Mouse (Mus musculus) left cerebral cortex, postnatal 10 days (tissue): ENCODE measurements around the gene Olfr270. TPM values are rescaled to one million over a fixed set of nuclear protein-coding genes. Genes with fewer than 3 reads are reported as not detected.

Experiments used
- DNase-seq, 2 experiments: peaks; one replicate each; pipeline ENCODE4 v3.0.0; 2021 to 2022; ENCODE audit warnings: low spot score in 2 of 2, mixed read lengths in 1 of 2; ENCODE audit errors: extremely low spot score in 1 of 2
- intact Hi-C: fragments of 180-260 bp; cut with DNase I; formaldehyde crosslinking; loops from one replicate; pipeline ENCODE4 v1.15.1; 2025
- total RNA-seq, 2 experiments: library from RNA; stranded (reverse); gene quantifications; 2 replicates each; pipeline ENCODE4 v1.2.3; 2021

Olfr270 gene
- not detected for total RNA-seq

DNA sequence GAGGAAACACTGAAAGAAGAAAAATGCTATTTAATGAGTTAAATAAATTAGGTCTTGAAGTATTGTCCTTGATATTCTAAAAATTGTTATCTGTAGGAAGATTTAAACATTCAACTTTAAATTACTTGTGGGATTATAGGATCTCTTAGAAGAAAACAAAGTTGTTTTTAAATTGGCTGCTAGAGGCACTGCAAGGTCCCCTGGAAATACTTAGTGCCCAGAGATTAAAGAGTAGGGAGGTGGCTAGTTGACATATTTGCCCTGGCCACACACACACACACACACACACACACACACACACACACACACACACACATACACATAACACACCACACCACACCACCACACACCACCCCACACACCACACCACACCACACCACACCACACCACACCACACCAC, at the start of gene Olfr270:
TSS of gene Olfr270 (plus strand) at position 301 of the 400 bp plus-strand sequence.
- intact Hi-C loops: no loop called here

DNA sequence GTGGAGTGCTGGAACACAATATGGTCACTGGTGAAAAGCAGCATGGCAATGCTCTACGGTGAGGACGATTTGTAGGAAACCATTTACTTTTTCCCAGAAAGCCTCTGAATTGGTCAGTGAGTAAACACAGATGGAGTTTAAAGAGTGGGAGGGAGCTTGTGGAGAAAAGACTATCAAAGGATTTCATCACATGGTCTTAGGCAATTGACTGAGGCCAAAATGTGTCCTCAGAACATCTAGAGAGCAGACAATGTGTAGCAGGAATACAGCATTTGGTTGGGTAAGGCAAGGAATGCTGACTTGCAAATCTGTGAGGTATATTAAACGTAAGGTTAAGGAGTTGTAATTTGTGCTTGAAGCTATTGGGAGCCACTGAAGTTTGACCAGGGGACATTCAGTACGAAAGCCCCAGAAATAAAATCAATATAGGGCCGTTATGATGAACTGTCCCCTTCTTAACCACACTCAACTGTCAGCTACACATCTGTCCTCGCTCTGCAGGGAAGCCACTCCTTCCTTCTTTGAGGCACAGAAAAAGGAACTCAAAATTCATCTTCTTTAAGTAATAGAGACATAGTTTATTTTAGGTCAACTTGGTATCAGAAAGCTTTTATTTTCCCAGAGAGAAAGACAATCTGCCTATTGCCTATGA, 47.6 kb upstream of the Olfr270 start:
- intact Hi-C loops: no loop called here
- no peak for DNase-seq

More for the DNA sequence above, at the start of gene Olfr270:
- DNase-seq: no peak

DNA sequence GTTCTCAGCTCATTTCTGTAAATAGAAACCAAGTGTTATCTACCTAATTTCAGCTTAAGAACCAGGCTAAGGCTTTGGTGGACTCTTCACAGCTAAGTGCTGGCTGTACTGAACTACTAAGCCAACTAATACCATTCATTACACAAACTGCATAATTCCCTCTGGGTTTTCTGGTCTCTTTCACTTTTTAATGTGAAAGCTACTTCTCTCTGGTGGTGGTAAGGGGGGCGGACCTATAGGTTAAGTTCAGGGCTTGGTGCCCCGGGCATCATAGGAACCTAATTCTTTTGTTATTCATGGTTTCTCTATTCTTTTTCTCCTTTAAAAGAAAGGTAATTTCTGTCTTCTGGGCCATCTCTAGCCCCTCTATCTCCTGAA, 47.0 kb upstream of the Olfr270 start:
- no peak for DNase-seq
- intact Hi-C loops: no loop called here

DNA sequence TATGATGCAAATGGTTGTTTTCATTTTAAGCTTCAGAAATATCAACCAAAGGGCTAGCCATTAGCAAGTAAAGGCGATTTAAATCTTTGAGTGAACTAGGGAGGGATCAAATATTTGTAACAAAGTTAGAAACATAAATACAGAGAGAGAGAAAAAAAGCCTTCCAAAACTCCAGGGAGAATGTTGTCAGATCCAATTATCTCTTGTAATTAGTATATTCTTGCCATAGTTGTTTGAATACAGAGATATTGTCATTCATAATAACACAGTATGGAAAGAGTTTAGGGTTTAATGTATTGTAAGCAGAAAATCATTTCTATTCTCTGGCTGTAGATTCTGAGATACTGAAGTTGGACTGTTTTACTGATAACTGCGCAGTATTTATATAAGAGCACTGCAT, 45.3 kb upstream of the Olfr270 start, which contains the start of gene Olfr272:
TSS of gene Olfr272 (minus strand) at position 101 of the 400 bp plus-strand sequence.
- no peak for DNase-seq
- intact Hi-C loops: no loop called here

DNA sequence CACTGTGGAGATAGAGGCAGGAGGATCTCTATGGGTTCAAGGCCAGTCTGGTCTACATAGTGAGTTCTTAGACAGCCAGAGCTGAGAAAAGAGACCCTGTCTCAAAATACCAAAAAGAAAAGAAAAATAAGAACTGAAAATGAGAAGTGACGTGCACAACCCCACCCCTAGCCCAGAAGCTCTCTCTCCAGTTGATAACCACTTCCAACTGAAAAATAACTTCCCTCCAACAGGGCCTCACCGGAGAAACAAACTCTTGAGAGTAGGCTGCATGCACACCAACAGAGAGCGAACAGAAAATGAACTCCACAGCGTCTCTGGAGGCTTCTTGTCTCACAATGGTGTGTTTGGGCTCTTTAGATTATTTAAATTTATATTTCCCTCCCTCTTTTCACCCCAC, 33.9 kb upstream of the Olfr270 start:
- DNase-seq: no peak
- intact Hi-C loops: no loop called here

DNA sequence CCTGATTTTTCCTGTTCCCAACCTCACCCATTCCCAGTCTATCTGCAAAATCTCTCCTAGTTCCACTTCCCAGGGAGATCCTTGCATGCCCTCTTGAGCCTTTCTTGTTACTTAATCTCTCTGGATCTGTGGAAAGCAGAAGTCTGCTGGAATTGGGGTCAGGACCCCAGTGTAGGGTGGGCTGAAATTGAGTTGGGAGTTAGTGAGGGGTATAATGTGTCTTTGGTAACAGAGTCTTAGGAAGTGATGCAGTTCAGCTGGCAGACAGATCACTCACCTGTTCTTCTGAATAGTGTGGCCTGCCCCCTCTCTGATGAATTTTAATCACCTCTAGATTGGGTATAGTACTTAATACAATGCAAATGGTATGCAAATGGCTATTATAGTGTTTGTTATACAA, 17.7 kb upstream of the Olfr270 start:
- DNase-seq: no peak
- intact Hi-C loops: no loop called here

DNA sequence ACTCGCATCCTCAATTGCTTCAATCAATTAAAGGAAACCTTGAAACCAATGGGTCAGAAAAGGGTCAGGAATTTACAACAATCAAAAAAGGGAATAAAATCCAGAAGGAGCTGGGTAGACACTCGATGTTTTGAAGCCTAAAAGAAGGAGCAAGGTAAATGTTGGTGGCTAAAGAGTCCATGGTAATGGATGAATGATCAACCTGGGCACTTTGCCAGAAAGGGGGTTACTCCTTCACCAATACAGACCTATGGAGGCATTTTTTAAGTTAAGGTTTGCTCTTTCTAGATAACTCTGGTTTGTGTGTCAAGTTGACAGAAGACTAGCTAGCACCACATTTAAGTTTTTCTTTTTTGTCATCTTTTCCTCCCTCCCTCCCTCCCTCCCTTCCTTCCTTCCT, 15.3 kb upstream of the Olfr270 start:
- intact Hi-C loops: no loop called here
- no peak for DNase-seq

DNA sequence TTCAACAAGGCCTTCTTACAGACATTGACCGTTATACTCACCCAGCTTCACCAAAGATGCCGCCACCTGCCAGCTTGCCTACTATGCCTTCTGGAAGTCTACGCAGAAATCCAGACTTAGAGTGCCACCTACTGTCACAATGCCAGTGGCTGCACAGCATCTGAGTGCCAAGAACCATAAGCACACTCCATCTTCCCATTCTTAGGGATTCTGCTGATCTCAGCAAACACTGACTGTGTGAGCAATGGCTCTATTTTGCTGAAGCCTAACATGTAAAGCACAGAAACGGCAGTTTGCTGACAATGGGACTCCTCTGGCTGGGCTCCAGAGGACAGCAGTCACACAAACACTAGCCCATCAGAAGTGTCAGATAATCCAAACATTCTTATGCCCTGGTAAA, 5.7 kb upstream of the Olfr270 start:
- intact Hi-C loops: no loop called here
- DNase-seq: peak; percentile 35 to 60

DNA sequence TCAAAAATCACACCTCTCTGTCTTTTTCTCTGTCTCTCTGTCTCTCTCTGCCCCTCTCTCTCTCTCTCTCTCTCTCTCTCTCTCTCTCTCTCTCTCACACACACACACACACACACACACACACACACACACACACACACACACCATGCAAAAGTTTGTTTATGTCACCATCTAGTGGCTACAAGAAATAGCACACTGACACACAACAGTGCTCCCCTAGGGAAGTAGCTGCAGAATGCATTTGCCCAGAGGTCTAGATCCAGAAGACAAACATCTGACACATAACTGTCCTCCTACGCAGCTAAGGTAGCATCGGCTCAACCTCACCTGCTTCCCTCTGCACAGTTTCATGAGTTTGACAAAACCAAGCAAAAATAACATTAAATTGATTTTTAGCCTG, 20.9 kb downstream of the Olfr270 start:
- intact Hi-C loops: no loop called here
- DNase-seq: peak in 1 of 2 experiments; percentile 23

DNA sequence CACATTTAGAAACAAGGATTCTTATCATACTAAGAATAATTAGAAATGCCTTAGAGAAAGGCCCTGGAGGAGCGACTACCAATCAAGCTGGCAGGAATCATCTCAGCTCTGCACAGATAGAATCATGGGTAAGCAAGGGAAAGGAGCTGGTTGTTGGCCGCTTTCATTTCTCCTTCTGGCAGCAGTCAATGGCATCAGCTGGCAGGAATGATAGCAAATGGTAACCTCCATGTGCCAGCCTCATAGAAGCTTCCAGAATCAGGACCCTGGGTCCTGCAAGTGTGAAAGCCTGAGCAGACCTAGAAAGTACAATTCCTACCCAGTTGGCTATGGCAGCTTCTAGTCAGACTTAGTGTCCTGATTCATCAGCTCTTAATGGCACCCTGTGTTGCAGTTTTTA, 21.9 kb downstream of the Olfr270 start:
- no peak for DNase-seq
- intact Hi-C loops: no loop called here

DNA sequence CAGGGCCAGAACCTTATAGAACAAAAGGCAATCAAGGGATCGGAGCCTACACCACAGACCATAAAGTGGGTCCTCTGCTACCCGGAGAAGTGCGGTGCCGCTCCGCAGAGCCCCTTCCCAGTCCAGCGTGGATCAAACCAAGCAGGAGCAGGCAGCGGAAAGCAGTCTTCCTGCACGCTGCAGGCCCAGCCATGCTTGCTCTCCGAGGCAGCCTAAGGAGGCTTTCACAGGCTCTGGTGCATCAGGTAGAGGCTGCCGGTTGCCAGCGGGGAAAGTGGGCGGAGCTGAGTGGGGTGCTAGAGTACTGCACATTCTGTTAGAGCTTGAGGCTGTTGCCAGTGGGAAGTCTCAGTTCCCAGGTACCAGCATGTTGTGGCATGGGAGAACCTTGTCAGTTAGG, 24.9 kb downstream of the Olfr270 start, which contains the start of gene Nipsnap3a:
TSS of gene Nipsnap3a (plus strand) at position 25 of the 400 bp plus-strand sequence.
- DNase-seq: peak in 1 of 2 experiments; percentile 21
- intact Hi-C loops: no loop called here

DNA sequence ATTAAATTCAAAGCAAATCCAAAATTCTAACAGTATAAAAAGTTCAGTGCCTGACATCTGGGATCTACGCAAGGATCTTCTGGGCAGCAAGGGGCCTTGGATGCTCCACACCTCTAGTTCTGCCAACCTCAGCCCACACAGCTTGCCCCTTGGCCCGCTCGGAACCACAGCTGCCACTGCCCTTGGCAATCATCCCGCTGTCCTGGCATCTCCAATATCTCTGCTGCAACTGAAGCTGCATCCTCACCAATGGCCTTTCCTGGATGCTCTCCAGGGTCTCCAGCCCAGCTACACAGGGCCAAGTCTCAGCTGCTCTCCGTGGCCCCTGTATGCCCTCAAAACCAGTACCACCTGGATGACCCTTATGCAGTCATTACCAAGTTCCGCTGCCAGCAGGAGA, 35.1 kb downstream of the Olfr270 start:
- DNase-seq: no peak
- intact Hi-C loops: no loop called here

DNA sequence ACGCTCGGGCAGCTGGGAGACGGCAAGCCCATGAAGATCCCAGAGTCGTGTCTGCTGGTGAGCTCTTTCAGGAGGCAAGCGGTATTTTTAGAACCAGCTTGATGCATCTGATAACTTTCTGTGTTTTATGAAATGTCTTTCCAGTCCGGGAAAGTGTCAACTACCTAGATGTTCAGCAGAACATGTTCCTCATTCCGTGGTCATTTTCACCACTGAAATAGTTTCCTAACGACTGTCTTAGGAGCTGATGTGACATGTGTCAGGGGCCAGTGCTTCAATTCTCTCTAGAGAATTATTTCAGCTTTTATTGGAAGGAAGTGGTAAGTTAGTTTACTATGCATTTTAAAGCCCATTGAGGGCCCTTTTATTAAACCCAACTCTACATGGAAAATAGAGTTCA, 35.8 kb downstream of the Olfr270 start:
- DNase-seq: no peak
- intact Hi-C loops: no loop called here

DNA sequence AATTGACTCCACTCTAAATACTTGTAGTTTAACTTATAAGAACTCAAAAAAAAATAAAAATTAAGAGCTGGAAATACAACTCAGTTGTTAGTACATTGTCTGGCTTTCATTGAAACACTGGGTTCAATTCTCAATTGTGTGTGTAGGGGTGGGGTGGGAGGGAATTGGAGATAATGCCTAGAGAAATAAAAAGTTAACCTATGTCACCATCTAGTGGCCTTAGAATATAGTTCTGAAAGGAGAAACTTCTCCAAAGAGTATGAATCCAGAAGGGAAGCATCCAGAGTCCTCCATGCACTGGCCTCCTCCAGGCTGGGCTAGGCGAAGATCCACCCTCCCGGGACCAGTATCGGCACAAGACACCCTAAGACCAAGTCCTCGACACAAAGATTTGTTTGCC, 44.8 kb downstream of the Olfr270 start:
- no peak for DNase-seq
- intact Hi-C loops: no loop called here

DNA sequence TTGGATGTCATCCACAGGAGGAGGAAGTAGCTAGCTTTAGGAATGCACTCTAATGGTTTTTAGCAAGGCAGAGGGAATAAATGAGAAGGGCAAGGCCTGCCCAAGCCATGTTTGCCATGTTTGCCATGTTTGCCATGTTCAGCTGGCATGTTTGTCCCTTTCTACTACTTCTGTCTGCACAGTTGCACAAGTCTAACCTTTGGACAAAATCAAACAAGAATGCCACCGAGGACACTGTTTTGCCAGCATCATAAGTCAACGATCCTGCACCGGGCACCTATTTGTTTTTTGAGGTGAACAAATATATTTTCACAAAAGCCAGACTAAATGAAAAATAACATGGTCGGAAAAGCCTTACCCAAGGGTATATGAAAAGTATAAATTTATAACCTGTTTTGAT, 45.5 kb downstream of the Olfr270 start:
- intact Hi-C loops: no loop called here

DNA sequence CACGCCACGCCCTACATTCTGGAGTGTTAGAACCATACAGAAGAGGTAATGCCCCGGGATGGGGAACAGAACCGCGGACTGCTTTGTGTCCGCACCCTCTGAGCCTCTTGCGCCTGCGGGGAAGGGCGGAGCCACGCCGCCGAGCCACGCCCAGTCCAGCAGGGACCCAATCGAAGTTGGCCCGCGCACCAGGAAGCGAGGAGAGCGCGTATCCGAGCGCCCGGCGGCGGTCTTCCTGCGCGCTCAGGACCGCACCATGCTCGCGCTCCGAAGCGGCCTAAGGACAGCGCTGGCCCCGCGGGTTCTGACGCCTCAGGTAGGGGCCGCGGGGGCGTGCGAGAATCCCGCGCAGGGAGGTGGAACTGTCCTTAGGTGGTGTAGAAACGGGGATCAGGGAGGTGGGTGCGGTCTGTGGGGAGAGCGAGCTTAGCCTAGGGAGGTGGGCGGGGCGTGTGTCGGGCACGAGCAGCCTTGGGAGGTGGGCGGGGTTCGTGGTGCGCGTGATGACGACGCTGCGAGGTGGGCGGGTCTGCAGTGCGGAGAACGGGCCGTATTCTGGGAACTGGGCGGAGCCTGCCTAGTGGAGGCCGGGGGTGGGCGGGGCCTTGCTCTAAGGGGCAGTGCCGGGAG, 47.5 kb downstream of the Olfr270 start, which contains the start of gene Nipsnap3b:
TSS of gene Nipsnap3b (plus strand) at position 149 of the 630 bp plus-strand sequence.
- peak; percentile 94 to 99 for DNase-seq
- intact Hi-C loops: no loop called here

More for the DNA sequence above, 45.5 kb downstream of the Olfr270 start:
- no peak for DNase-seq

DNA sequence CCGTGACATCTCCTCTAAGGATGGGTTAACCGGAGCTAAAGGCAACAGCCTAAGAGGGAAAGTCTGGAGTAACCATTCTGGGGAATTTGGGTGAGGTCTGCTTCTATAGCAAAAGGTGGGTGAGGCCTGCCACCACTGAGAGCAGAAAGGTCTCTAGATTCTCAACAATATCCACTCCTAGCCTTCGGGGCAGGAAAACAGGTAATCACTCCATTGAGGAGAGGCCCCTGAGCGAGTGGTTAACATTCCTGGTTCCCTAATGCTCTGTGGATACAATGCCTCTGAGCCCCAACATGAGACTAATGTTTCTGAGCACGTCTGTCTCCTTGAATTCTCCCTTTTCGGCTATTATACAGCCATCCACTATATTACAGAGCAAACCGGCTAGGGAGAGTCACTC, 50.1 kb downstream of the Olfr270 start:
- intact Hi-C loops: no loop called here

DNA sequence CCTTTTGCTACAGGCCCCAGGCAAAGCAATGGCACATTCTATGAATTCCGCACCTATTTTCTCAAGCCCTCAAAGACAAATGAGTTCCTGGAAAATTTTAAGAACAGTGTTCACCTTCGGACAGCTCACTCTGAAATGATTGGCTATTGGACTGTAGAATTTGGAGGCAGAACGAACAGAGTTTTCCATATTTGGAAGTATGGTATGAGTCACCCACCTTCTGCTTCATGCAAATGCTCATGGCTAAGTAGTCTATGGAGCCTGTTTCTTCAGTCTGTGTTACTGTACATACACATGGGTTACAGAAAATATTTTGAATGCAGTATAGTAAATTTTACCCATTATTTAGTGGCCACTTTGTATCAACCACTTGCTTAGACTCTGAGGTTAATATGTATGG, 50.7 kb downstream of the Olfr270 start:
- intact Hi-C loops: no loop called here
- DNase-seq: no peak

More for the DNA sequence above, 50.1 kb downstream of the Olfr270 start:
- DNase-seq: no peak

DNA sequence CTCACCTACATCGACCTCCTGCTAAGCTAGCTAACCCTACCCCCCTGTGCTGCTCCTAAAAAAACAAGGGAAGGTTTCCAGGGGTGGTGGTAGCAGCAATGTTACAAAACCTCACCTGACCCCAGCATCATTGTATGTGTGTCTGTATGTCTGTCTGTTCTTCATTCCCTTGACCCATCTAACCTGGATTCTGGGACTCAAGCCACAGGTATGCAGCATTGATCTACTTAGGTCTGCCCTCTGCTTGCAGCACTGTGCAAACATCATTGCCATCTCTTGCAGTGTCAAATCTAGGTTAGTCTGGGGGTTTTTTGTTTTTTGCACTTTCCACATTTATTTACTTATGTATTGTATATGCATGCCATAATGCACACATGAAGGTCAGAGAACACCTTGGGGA, 54.0 kb downstream of the Olfr270 start:
- no peak for DNase-seq
- intact Hi-C loops: no loop called here
